Mouse (Mus musculus) liver, adult 2 months (tissue): ENCODE measurements at regions not wholly inside any gene's neighbourhood (a gene's known extent, or its start where the extent isn't known, plus 50 kb on each side); places are given as distances from the start of the nearest gene placed in this dataset.

Experiments used
- CTCF ChIP-seq: fragments of 200-500 bp; IDR thresholded peaks from 2 replicates; pipeline ENCODE4 v1.5.1; 2011; ENCODE audit warnings: low read depth, low read length, control low read depth
- POLR2A ChIP-seq: fragments of 200-500 bp; IDR thresholded peaks from 2 replicates; pipeline ENCODE4 v1.6.1; 2011; ENCODE audit warnings: low read length, control low read depth; ENCODE audit not compliant: insufficient read depth; ENCODE audit errors: extremely low read depth

- TF ChIP-seq CTCF (no peak), POLR2A (no peak)
These were observed 51.1 kb upstream of the Lsm14a start for GRCm38 (mm10) chr7:34444263-34444662.
